Mouse (Mus musculus) frontal cortex, postnatal 10 days (tissue): ENCODE data around the gene Amh.

Experiments
- DNase-seq, 2 experiments: peaks; one replicate each; pipeline ENCODE4 v3.0.0; 2022; ENCODE audit warnings: low spot score in 2 of 2, mixed read lengths in 1 of 2

Gene Amh

DNA sequence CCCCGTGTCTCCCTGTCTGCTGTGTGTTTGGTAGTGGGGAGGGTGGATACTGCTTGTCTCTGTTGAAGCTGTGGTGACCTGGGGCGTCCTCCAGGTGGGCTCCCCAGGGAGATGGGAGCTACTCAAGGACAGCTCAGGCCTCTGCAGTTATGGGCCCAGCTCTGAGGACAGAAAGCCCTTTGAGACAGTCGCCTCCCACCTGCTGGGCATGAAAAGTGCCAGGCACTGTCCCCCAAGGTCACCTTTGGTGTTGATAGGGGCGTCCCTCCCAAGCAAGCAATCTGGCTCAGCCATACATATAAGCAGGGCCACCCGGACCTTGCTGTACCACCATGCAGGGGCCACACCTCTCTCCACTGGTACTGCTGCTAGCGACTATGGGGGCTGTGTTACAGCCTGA, at the start of gene Amh:
Gene Amh (plus strand): TSS at position 328 of the 400 bp plus-strand sequence.
- DNase-seq, result peak in 1 of 2 experiments; percentile 13

DNA sequence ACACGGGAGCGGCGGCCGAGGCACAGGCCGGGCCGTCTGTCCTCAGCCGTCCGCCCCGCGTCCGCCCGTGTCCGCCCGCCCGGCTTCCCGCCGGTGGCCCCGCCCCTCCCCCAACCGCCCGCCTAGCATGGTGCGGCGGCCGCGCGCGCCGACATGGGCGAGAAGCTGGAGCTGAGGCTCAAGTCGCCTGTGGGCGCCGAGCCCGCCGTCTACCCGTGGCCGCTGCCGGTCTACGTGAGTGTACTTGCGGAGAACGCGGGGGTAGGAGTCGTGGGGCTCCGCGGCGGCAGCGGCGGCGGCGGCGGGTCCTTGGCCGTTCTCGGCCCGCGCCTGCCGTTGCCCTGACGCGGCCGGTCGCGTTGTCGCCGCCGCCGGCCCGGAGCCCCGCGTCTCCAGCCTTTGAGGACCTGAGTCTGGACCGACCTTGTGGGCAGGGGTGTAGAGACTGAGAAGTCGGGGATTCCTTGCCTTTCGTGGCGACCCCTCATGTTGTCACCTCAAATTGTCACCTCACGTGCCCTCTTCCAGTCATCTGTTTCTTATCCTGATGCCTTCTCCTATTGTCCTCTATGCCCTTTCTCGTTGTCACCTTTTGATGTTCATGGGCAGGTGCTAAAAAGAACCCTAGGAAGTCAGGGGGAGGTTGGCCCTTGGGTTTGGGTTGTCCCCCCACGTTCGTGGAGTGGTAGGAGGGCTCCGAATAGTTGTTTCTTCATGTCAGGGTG, 49.6 kb upstream of the Amh start:
- no peak for DNase-seq

DNA sequence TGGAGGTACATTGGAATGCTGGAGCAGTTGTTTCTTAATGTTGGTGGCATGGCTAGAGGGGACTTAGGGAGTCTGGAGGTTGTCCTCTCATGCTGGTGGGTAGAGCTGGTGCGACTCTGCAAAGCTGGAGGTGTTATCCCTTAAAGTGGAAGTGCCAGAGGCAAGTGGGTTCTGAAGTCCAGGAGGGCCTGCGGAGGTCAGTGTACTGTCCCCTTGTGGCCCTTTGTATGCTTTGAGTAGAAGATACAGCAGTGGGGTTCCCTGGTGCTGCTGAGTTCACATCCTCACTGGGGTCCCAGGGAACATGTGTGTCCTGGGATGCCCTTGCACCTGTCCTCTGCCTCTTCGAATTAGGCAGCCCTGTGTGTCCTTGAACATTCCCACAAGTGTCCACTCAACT, 48.9 kb upstream of the Amh start:
- DNase-seq, result no peak

DNA sequence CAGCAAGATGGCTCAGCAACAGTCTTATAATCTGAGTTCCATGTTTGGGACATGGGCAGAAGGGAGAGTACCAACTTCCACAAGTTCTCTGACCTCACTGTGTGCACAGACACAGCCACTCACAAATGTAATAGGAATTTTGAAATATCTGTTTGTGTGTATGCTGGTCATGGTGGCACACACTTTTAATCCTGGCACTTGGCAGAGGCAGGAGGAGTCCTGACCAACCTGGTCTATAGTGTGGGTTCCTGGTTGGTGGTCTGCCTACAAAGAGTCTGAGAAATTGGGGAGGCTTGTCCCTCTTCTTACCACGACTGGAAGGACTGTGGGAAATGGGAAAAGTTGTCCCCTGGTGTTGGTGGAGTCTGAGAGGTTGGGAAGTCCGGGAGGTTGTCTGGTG, 48.5 kb upstream of the Amh start:
- DNase-seq, result no peak

DNA sequence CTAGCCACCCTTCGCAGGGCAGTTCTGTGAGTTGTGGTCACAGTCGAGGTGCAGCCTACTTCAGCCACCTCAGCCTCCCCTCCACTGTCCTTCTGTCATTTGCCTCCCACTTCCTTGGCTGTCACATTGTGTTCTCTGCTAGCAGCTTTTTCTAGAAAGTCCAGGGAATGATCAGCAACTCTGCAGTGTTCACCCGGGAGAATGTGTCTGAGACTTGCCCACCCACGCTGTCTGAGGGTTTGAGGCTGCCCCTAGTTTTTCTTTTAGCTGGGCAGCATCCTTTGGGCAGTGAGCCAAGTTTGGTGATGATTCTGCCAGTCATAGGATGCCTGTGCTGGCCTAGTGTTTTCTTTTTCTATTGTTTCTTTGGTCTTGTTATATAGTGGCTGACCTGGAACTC, 48.1 kb upstream of the Amh start:
- no peak for DNase-seq

DNA sequence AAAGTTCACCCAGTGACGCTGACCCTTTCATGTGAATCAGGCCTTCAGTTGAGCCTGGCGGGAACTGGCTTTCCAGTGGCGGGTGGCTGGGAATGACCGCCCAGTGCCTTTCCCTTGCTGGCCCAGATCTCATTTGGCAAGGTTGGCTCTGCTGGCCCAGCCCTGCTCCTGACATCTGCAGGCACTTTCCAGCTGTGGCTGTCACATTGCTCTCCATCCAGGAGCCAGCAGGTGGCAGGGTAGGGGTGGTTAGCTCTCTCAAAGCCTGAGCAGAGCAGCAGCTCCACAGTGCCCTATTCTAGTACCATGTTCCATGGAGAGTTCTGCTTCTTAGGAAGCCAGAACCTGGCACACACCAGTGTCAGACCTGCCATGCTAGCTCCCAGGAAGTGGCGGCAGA, 47.3 kb upstream of the Amh start:
- DNase-seq, result peak in 1 of 2 experiments; percentile 61

DNA sequence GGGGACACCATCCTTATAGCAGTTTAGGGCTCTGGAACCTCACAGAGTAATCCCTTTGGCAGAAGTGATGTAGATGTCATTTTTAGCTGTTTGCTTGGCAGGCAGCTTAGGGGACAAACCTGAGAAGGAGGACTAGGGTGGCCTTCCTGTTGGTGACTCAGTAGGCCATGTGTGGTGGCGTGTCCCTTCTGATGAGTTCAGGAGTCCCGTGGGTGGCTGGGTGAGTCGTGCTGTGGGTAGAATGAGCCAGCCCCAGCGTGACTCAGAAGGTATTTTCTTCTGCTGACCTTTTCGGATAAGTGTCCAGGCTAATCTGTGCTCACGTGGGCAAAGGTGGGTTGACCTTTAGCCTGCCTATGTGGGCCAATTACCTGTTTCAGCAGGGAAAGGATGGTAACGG, 46.4 kb upstream of the Amh start:
- no peak for DNase-seq

DNA sequence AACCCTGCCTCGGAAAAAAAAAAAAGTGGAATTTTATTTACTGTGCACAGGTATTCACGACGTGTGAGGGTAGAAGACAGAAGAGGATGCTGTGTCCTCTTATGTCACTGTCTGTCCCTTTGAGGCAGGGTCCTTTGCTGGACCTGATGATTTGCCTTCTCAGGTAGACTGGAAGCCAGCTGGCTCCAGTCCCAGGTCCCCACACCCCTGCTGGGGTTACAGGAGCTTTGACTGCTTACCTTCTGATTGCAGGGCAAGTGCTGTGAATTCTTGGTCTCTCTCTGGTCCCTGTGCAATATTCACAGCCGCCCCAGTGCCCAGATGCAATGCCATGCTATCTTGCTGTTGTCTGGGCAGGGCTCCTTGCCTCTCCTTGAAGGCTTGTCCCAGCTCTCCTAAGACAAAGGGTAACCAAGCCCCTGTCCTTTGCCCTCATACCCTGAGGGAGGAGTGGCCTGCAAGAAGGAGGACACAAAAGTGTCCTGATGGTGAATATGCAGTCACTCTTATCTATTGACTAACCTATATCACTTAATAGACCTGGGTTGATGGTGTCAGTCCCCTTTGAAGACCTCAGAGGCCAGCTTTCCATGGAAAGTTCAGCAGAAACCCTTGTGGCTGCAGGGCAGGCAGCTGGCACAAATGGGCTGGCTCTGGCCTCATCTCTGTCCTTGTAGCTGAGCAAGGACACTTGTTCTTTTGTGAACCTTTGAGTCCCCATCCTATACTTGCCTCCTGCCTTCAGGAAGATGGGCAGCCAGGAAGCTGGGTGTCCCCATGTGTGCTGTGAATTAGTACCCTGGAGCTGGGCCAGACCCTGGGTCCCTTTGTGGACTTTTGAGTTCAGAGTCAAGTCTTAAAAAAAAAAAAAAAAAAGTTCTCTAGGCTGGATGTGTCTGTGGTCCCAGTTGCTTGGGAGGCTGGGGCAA, 44.2 kb upstream of the Amh start:
- no peak for DNase-seq

DNA sequence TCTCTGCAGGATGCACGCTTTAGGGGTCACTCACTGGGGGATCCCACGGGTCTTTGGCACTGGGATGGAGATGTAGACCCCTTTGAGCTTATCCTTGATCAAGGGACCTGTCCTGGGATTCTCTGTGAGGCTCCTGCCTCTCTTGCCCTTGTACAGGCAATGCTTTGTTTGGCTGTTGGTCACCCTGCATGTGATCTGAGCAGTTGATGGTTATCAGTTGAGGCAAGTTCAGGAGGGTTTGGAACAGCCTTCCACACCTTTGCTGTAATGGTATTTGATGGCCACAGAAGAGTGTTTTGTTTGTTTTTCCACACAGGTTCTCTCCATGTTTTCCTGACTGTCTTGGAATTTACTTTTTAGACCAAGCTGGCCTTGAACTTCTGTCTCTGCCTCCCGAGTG, 43.2 kb upstream of the Amh start:
- DNase-seq, result no peak

DNA sequence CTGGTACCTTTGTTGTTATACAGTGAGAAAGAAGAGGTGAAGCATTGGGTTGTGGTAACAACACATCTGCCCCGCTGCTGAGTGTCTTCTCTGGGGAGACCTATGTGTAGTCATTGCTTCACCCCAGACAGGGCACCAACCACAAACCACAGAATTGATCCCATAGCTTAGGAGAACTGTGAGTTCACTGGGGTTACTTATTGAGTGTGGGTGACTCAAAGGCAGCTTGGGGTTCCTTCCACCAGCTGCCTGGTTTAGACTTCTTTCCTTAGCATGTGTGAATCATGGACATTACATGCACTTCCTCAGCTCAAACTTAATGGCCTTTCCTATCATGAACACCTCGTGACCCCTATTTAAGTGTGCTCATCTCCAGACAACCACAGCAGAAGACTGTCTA, 41.5 kb upstream of the Amh start:
- no peak for DNase-seq

DNA sequence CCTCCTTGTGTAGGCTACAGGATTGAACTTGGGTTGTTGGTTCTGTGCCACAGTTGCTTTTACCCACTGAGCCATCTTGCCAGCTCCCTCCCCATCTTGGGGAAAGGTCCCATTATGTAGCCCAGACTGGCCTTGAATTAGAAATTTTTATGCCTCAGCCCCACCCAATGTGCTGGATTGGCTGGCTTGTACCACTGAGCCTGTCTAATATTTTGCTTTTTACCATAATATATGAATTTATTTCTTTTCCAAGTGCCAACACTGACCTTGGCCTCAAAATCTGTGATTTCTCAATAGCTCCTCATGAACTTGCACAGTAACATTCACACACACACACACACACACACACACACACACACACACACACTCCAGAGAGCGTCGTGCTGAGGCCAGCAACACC, 39.3 kb upstream of the Amh start:
- DNase-seq, result no peak

DNA sequence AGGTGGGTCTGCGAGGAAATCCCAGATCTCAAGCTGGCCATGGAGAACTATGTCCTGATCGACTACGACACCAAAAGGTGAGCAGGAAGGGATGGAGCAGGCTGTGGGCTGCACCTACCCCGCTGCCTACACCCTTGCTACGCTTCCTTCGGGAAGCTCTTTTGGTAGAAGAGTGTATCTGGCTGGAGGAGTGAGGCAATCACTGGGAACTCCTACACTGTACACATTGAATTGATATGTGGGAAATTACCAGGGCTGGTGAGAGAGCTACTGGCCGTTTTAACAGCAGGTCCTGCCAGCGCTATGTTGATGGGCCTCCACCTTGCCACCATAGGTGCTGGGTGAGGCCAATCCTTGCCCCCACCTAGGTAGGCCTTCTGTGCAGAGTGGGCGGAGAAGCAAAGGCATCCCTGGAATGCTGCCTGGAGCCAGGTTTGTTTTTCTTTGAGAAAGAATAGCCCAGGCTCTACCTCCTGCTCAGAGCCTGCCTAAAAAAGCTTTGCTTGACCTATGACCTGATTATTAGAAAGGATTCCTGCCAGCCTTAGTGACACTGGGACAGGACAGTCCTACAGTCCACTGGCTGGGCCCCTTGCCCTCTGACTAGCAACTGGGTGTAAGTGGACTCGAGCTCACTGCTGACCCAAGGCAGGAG, 38.8 kb upstream of the Amh start:
- no peak for DNase-seq

DNA sequence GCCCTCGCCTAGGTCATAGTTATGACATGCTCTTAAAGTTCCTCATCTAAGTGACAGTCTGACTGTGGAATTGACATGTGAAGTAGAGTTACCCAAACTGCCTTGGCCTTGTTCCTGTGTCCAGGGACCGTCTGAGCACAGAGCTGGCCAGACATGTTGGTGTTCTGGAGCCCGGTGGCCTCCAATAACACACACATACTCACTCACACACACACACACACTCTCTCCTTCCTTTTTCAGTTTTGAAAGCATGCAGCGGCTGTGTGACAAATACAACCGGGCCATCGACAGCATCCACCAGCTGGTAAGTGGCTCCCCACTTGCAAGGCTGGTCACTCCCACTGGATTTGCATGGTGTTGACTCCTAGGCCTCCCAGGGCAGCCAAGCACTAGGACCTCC, 36.7 kb upstream of the Amh start:
- DNase-seq, result no peak

DNA sequence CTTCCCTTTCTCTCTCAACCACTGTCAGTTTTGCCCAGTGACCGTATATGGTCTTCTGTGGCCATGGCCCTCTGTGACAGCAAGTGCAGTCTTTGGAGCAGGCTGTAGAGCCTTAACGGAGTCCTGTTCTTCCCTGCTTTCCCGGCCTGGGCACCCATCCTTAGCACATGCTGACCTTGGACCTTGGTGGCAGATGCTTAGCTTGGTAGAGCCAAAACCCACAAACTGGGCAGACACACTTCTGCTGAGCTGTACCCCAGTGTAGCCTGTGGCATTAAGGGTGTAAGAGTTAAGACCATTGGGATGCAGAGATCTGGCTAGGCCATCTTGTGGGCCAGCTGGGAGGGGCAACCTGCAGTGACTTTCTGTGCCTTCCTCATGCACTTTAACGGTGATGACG, 31.2 kb upstream of the Amh start:
- DNase-seq, result no peak

DNA sequence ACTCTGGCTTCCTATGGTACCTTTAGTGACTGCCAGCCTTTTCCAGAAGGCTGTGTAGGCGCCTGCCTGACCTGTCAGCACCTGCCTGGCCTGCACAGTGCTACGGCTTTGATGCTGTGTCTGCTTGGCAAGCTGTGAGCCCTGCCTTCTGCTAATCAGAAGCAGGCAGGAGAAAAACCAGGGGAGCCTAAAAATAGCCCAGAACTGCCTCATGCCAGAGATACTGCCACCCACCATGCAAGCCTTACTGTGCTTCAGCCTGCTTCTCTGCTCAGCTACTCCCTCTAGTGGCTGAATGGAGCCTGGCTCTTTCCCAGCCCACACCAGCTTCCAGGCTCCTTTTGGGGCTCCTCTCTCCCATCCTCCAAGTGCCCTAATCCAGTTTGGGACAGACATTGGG, 30.5 kb upstream of the Amh start:
- DNase-seq, result peak; percentile 78 to 82

DNA sequence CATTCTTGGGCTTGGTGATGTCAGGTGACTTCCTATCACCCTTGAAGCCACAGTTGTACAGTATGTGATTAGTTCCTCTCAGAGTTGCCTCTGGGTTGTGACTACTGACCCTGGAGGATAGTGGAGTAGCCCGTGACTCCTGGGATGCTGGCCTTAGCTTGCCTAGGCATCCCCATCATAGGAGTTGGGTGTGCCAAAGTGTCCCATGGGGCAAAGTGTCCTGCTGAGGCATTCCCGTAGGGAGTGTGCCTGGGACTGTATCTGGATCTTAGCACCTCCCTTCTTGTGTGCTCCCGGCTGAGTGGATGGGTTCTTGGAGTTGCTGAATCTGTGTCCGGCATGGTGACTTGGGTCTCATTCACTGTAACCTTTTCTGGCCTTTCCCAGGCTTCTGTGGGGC, 30.1 kb upstream of the Amh start:
- DNase-seq, result no peak

DNA sequence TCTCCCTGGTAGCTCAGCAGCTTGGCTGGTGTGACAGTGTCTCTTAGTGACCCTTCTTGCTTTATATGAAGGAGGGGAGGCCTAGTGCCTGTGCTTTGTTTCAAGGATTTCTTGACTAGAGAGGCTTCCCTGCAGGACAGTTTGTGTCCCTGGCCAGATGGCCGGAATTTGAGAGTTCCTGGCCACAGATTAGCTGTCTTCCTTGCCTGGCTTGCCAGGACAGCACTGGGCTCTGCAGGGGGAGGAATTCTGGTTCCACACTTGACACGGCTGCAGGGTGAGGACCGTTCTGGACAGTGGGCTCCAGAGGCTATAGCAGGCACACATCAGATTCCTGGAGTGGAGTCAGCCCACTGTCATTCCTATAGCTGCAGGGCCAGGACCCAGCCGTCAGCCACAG, 29.3 kb upstream of the Amh start:
- DNase-seq, result no peak

DNA sequence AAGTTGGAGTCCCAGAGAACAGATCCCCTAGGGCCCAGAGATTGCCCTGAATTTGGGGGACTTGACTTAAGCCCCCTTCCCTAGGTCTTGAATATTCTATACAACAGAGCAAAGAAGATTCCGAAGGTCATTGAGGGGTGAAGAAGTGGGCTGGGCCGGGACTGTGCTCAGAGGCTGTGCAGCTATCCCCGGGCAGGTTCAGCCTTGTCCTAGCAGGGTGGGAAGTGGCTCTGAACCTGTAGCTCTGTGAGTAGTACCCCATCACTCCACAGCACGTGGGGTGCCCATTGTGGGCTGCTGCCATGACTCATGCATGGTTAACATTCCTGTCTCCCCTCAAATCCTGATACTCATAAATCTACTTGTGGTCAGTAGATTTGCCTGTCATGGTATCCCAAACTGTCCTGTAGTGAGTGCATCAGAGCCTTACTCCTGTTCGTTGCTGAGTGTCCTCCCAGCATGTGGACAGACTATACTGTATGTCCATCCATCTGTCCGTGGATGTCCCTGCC, 28.6 kb upstream of the Amh start:
- no peak for DNase-seq

DNA sequence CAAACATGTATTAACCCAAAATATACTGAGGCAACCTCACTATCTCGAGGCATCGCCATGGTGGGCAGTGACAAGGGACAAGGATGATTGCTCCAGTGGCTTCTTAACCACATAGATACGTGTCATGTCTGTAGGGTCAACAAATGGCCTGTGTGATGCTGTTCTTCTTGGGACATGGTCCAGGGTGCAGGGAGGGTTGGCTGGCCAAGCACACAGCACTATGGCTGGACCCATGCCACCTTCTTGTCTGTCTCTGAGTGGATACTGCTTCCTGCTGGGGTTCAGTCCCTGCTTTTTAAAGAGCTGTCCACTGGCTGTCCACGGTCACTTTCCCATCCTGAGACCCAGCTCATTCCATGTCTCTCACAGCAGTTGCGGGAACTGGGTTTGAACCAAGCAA, 27.9 kb upstream of the Amh start:
- DNase-seq, result no peak

DNA sequence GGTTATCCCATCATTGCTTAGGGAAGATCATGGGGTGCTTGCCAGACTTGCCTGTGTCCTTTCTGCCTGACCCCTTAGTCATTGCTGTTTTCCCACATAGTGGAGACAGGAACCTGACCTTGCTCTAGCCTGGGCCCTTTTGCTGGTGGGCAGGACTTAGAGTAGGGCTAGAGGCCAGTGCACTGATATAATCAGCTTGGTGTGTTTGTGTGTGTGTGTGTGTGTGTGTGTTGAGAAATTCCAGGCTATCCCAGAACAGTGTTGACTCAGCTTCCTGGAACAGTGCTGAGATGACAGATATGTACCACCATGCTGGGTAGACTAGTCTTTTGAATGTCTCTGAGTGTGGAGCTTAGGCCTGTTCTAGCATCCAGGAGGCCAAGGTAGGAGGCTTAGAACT, 25.5 kb upstream of the Amh start:
- no peak for DNase-seq

DNA sequence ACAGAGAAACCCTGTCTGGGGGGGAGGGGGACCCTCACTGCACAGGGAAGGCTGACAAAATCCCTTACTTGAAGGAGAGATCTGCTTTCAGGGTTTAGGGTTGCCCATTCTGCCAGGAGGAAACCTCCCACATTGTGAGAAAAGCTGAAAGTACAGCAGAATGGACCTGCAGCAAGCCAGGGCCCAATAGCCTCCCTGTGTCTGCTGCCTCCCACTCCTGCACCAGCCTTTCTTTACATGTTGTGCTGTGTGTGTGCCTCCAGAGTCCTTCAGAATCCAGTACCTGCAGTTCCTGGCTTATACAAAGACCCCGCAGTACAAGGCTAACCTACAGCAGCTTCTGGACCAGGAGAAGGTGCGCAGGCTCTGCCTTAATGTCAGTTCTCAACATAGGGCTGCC, 20.7 kb upstream of the Amh start:
- DNase-seq, result no peak

DNA sequence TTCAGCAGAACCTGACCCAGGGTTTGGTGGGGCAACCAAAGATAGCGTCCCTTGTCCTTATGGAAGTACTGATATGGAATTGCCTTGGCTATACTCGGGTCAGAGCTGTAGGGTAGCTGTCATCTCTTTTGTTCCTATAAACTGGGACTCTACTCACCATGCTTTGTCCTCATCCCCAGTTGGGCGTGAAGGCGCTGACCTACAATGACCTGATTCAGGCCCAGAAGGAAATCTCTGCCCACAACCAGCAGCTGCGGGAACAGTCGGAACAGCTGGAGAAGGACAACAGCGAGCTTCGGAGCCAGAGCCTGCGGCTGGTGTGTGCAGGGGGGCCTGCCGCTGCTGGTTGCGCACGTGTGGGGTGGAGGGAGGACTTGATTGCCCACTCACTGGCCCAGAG, 20.2 kb upstream of the Amh start:
- DNase-seq, result no peak

DNA sequence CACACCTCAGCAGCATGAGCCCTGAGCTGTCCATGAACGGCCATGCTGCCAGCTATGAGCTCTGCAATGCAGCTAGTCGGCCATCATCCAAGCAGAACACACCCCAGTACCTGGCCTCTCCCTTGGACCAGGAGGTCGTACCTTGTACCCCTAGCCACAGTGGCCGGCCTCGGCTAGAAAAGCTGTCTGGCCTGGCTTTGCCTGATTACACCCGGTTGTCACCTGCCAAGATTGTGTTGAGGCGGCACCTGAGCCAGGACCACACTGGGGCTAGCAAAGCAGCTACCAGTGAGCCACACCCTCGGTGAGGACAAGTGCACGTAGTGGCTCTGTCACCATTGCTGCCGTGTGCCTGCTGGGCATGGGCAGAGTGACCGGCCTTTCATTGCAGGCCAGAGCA, 19.1 kb upstream of the Amh start:
- no peak for DNase-seq
